Mouse (Mus musculus) limb, embryonic 13.5 days (tissue): ENCODE data around the gene Cd200. TPM values are rescaled to one million over a fixed set of nuclear protein-coding genes. Genes with fewer than 3 reads are reported as not detected.
"Not testable (repeated sequence)": the region's sequence is repeated elsewhere in the genome, so short reads cannot be mapped to it uniquely, and the experiment has no call there.

ENCODE experiments used
- ATAC-seq: fragments of 200-750 bp; cut with Nextera tagmentation; 2 replicates; pipeline ENCODE4 v1.8.0; 2017; ENCODE audit warnings: low read depth, moderate number of reproducible peaks, moderate TSS enrichment; ENCODE audit not compliant: low FRiP score
- H3K27ac ChIP-seq: fragments of 300-500 bp; sonication (generic); 2 replicates; pipeline ENCODE4 v1.5.1; 2015; ENCODE audit warnings: inconsistent platforms, mild to moderate bottlenecking, moderate library complexity
- H3K27me3 ChIP-seq: fragments of 300-500 bp; sonication (generic); 2 replicates; pipeline ENCODE4 v1.6.1; 2015; ENCODE audit warnings: mild to moderate bottlenecking, inconsistent platforms
- H3K36me3 ChIP-seq: fragments of 300-500 bp; sonication (generic); 2 replicates; pipeline ENCODE4 v1.6.1; 2015; ENCODE audit warnings: inconsistent platforms, mild to moderate bottlenecking, moderate library complexity
- H3K4me1 ChIP-seq: fragments of 300-500 bp; sonication (generic); 2 replicates; pipeline ENCODE4 v1.6.1; 2015; ENCODE audit warnings: inconsistent platforms
- H3K4me2 ChIP-seq: fragments of 300-500 bp; sonication (generic); replicated peaks from 2 replicates; pipeline ENCODE4 v1.6.1; 2015; ENCODE audit warnings: inconsistent platforms, mild to moderate bottlenecking, moderate library complexity
- H3K4me3 ChIP-seq: fragments of 300-500 bp; sonication (generic); 2 replicates; pipeline ENCODE4 v1.5.1; 2015; ENCODE audit warnings: moderate library complexity, mild to moderate bottlenecking, inconsistent platforms
- H3K9ac ChIP-seq: fragments of 300-500 bp; sonication (generic); 2 replicates; pipeline ENCODE4 v1.6.1; 2015; ENCODE audit warnings: mild to moderate bottlenecking, inconsistent platforms
- H3K9me3 ChIP-seq: fragments of 300-500 bp; sonication (generic); 2 replicates; pipeline ENCODE4 v1.6.1; 2016; ENCODE audit warnings: inconsistent platforms
- WGBS: fragments of 180-500 bp; shearing (Covaris S2); methylation state at CpG from one replicate; pipeline ENCODE4 v1.1.7; 2015; 5-methylcytosine and 5-hydroxymethylcytosine counted together
- polyA plus RNA-seq: library from polyadenylated mRNA; unstranded; fragments of >200 nt; fragmentation: Nextera tagmentation; extraction: Ambion mirVana; gene quantifications from 2 replicates; pipeline ENCODE4 v1.2.1, GENCODE M21; 2015

Cd200 gene
- polyA plus RNA-seq, 1 experiment from 2014 or later, result 23.3 TPM

DNA sequence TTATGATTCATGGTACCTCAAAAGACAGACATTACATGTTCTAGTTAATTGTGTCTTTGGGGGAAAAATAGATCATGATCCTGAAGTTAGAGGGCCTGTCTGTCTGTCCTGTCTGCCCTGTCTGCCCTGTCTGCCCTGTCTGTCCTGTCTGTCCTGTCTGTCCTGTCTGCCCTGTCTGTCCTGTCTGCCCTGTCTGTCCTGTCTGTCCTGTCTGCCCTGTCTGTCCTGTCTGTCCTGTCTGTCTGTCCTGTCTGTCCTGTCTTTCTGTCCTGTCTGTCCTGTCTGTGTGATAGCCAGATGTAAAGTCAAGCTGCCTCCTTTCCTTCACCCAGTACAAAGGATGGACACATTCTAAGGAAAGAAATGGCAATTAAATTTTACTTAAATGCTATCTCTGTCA, 56.0 kb downstream of the Cd200 start:
- Histone ChIP-seq H3K27me3 (no peaks in the 10 kb centered on the region), H3K36me3 (no peaks in the 10 kb centered on the region), H3K9ac (no peak overlapping the region), H3K9me3 (no peaks in the 10 kb centered on the region), H3K4me3 (no peak overlapping the region), H3K4me2 (no peak overlapping the region), H3K4me1 (no peaks in the 10 kb centered on the region), H3K27ac (no peak overlapping the region)
- peak; percentile 83 for ATAC-seq

DNA sequence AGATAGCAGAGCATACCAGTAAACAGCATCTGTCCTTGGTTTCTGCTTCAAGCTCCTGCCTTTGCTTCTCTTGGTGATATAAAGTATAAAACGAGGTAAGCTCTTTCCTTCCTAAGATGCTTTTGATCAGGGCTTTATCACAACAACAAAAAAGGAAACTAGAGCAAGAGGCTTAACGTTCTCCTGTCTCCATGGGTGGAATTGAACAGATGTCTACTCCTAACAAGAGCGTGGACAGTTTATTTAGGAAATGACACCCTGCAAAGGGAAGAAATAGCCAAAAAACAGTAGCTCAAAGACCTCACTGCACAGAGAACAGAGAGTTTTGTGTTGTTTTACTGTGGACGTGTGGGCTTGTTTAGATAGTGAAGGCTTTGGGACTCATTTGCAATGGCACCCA, 58.1 kb downstream of the Cd200 start:
- no peaks in the 10 kb centered on the region for H3K36me3 ChIP-seq
- no peak for ATAC-seq
- no peaks in the 10 kb centered on the region for H3K9me3 ChIP-seq
- H3K27me3 ChIP-seq, result no peaks in the 10 kb centered on the region
- no peak overlapping the region for H3K9ac ChIP-seq
- H3K4me3 ChIP-seq, result no peak overlapping the region
- H3K27ac ChIP-seq, result no peak overlapping the region
- WGBS, result 63% methylated on average over 4 of the region's 4 CpGs
- no peaks in the 10 kb centered on the region for H3K4me1 ChIP-seq
- H3K4me2 ChIP-seq, result no peak overlapping the region

DNA sequence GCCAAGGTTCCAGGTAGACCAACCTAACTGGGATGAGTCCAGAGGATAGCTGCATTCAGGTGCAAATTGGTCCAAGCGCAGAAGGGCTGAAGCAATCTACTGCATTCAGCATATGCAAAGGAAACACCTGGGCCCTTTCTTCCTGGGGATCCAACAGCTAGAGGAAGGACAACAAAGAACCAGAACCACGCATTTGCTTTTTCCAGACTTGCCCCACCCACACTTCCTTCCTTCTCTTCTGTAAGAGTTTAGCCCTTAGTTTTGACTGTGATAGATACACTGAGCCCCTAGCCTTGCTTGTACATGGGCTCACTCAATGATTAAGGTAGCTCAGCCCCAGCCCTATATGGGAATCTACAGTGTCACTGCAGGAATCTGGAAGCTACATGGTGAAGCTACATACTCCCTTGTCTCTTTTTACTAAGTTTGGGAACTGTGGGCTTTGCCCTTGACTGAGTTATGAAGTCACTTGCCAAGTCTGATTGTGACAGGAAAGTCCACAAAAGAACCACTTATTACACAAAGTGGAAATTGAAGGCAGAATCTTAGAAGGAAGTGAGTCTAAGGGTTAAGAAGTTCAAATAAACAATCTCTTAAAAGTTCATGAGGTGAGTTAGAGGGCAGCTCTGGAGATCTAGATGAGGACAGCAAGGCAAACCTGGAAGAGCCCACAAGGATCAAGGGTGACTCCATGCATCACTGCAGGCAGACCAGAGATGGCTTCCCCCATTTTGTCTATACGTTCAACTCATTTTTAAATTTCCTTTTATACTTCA, 59.1 kb downstream of the Cd200 start:
- no peaks in the 10 kb centered on the region for H3K36me3 ChIP-seq
- H3K4me1 ChIP-seq, result no peaks in the 10 kb centered on the region
- no peak overlapping the region for H3K9ac ChIP-seq
- H3K27me3 ChIP-seq, result no peaks in the 10 kb centered on the region
- no peak for ATAC-seq
- H3K9me3 ChIP-seq, result no peaks in the 10 kb centered on the region
- 87% methylated on average over 3 of the region's 3 CpGs for WGBS
- no peak overlapping the region for H3K4me2 ChIP-seq
- H3K4me3 ChIP-seq, result no peak overlapping the region
- H3K27ac ChIP-seq, result no peak overlapping the region

DNA sequence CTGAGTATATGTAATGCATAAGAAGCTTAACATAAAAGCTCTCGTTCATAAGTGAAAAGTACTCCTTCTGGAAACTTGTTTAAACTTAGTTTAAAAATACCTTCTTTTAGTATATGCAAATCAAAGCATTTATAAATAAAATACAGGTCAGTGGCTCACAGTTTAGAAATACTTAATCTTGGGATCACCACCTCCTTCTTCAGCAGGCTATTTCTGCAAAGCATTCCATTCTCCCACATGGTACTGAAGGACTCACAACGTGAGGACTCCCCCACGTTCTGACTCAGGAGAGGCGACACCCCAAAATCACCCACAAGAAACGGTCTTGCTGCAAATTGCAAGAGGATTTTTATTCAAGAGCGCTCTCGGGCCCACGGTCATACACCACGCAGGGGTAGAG, 60.6 kb downstream of the Cd200 start:
- H3K4me2 ChIP-seq, H3K27me3 ChIP-seq, ATAC-seq, H3K9ac ChIP-seq, H3K4me1 ChIP-seq, H3K9me3 ChIP-seq, H3K36me3 ChIP-seq, H3K4me3 ChIP-seq, H3K27ac ChIP-seq: not testable (repeated sequence)
- WGBS, result 91% methylated on average over 9 of the region's 9 CpGs

DNA sequence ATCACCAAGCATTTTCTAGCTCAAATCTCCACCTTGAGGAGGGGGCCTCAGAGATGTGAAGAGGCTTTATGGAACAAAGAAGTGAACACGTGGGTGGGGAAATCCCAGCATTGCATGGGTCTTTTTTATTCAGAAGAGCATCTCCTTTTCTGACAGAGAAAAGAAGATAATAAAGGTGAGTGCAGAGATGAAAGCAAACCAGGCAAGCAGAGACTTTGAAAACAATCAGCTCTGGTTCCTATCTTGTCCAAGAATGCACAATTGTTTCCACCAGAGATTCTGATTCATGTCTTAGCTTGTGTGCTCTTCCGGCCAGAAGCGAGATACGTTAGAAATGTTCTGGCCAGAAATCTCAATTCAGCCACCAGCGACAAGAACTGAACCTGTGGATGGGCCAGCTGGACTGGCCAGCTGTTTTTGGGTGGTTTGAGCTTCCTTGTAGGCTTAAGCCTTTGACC, 61.9 kb downstream of the Cd200 start:
- Histone ChIP-seq H3K4me1 (no peaks in the 10 kb centered on the region), H3K27ac (no peak overlapping the region), H3K36me3 (no peaks in the 10 kb centered on the region), H3K9me3 (no peaks in the 10 kb centered on the region), H3K27me3 (no peaks in the 10 kb centered on the region), H3K4me2 (no peak overlapping the region), H3K4me3 (no peak overlapping the region), H3K9ac (no peak overlapping the region)
- no peak for ATAC-seq
- 90% methylated on average over 5 of the region's 5 CpGs for WGBS

DNA sequence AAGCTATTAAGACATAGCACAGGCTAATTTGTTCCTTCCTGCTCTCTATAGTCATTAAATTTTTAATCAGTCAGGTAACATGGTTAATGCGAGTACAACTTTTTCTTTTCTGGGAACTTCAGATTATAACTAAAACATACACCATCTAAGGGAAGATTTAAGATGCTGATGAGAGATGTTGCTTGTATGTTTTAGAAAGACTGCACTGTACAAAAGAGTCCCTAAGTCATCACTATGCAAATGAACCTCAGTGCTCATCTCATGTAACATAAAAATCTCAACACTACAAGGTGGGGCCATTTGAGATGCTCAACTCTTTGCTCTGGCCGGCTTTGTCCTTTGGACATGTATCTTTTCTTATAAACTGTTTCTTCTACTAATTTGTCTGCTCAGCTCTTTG, 62.5 kb downstream of the Cd200 start:
- WGBS, result 84% methylated on average over 2 of the region's 2 CpGs

DNA sequence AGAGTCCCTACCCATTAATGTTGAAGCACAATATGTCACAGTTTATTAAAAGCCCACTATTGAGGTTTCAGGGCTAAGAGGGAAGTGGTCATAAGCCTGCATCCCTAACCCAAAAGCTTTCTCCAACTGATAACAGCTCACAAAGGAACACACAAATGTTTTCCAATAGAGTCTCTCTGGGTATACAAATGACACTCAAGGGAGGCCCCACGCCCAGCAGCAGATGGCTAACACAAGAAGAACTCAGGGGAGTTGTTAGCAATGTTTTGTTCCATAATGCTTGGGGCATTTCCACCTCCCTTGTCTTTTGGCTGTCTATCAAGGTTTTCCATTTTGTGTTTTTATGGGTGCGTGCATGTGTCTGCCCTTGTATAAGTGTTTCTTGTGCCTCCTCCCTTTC, 64.0 kb downstream of the Cd200 start:
- no peaks in the 10 kb centered on the region for H3K27me3 ChIP-seq
- no peak overlapping the region for H3K4me3 ChIP-seq
- no peak overlapping the region for H3K9ac ChIP-seq
- WGBS, result 73% methylated on average over 2 of the region's 2 CpGs
- no peaks in the 10 kb centered on the region for H3K36me3 ChIP-seq
- no peaks in the 10 kb centered on the region for H3K9me3 ChIP-seq
- H3K4me1 ChIP-seq, result no peaks in the 10 kb centered on the region
- no peak overlapping the region for H3K4me2 ChIP-seq
- no peak overlapping the region for H3K27ac ChIP-seq
- no peak for ATAC-seq

More for the DNA sequence above, 62.5 kb downstream of the Cd200 start:
- no peak overlapping the region for H3K4me3 ChIP-seq
- H3K4me1 ChIP-seq, result no peaks in the 10 kb centered on the region
- no peak for ATAC-seq
- no peak overlapping the region for H3K9ac ChIP-seq
- H3K9me3 ChIP-seq, result no peaks in the 10 kb centered on the region
- no peak overlapping the region for H3K4me2 ChIP-seq
- H3K36me3 ChIP-seq, result no peaks in the 10 kb centered on the region
- no peaks in the 10 kb centered on the region for H3K27me3 ChIP-seq
- H3K27ac ChIP-seq, result no peak overlapping the region

DNA sequence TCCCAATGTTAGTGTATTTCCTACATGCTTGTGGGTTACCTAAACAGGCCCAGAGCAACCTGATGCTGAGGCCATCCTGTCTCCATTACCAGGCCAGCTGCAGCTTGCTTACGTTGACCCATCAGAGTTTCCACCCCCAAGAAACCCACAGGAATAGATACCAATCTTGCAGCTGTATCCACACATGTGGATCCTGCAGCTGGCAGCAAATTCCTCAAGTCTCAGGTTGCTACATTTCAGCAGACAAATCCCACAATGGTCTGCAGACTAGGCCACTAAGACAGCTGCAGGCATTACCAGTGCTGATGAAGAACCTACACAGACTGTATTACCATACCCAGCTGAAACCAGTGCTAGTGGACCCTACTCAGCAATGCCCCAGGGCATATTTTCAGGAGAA, 72.4 kb downstream of the Cd200 start:
- no peak overlapping the region for H3K9ac ChIP-seq
- 42% methylated on average over 1 of the region's 1 CpGs for WGBS
- peak; percentile 77 for ATAC-seq

DNA sequence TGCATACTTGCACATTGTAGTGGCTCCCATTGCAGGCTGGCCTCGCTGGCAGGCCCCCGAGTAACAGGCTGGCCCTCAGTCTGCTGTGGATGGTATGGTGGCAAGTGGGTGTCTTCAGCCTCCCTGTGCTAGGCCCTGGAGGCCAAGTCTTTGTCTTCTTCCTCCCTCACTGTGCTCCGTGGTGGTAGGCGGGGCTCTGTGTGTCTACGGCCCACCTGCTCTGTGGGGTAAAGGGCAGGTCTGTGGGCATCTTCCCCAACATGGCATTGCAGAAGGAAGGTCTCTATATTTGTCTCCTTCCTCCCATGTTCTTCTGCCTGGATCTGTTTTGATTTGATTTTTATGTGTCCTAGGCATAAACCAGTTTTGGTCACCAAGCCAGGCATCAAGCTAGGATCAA, 74.0 kb downstream of the Cd200 start:
- Histone ChIP-seq H3K4me3 (no peak overlapping the region), H3K9ac (no peak overlapping the region), H3K27ac (no peak overlapping the region), H3K9me3 (no peaks in the 10 kb centered on the region), H3K27me3 (no peaks in the 10 kb centered on the region), H3K4me1 (no peaks in the 10 kb centered on the region), H3K4me2 (no peak overlapping the region), H3K36me3 (no peaks in the 10 kb centered on the region)
- no peak for ATAC-seq
- WGBS, result 91% methylated on average over 5 of the region's 5 CpGs

More for the DNA sequence above, 72.4 kb downstream of the Cd200 start:
- H3K4me3 ChIP-seq, result no peak overlapping the region
- no peaks in the 10 kb centered on the region for H3K4me1 ChIP-seq
- no peak overlapping the region for H3K27ac ChIP-seq
- H3K4me2 ChIP-seq, result no peak overlapping the region
- H3K27me3 ChIP-seq, result no peaks in the 10 kb centered on the region
- no peaks in the 10 kb centered on the region for H3K9me3 ChIP-seq
- no peaks in the 10 kb centered on the region for H3K36me3 ChIP-seq

DNA sequence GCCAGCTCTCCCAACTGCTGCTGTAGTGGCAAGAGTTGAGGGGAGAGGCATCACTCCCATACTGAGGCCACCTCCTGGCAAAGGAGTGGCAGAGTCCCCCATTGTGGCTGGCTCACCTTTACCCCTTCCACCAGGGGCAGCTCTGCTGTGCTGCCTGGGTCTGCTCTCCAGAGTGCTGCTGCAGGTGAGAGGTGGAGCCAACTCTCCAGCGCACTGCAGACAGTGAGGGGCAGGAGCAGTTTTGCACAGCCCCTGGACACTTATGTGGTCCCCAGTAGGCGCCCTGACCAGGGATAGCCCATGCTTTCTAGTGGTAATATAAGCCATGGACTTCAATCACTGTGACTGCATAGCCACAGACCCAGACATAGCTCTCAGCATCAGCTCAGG, 74.5 kb downstream of the Cd200 start:
- ATAC-seq, result peak; percentile 33; the same call in 1 of the 2 replicates
- Histone ChIP-seq H3K9me3 (no peaks in the 10 kb centered on the region), H3K4me1 (no peaks in the 10 kb centered on the region), H3K4me3 (no peak overlapping the region), H3K36me3 (no peaks in the 10 kb centered on the region), H3K4me2 (no peak overlapping the region), H3K27ac (no peak overlapping the region), H3K27me3 (no peaks in the 10 kb centered on the region), H3K9ac (no peak overlapping the region)
- WGBS, result 82% methylated on average over 2 of the region's 2 CpGs

DNA sequence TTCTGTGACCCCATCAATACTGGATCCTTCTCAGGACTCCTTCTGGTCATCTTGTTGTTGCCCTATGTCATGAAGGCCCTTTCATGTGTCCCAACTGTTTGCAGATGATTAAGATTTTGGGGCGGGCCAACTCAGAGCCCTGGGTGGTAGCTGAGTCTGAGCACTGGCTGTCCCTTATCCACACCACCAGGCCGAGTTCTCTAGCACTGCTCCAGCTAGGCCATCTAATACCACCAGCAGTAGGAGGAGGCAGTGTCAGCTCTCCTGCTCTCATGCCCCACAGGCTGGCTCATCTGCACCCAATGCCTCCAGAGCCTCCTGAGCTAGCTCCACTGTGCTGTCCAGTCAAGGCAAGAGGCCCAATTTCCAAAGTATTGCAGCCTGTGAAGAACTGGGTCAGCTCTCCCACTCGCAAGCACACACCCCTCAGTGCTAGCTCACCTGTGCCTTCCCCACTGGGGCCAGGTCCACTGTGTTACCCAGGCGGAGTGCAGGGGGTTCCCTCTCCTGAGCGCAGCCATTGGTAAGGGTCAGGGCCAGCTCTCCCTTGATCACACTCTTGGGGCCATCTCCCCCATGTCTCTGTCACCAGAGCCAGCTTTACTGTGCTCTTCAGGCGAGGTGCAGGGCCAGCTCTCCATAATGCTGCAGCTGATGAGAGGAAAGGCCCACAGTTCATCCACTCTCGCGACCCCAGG, 75.0 kb downstream of the Cd200 start:
- WGBS, result 83% methylated on average over 8 of the region's 8 CpGs
- no peak for ATAC-seq
- H3K4me3 ChIP-seq, result no peak overlapping the region
- no peak overlapping the region for H3K9ac ChIP-seq
- H3K4me1 ChIP-seq, result no peaks in the 10 kb centered on the region
- H3K4me2 ChIP-seq, result no peak overlapping the region
- no peak overlapping the region for H3K27ac ChIP-seq
- no peaks in the 10 kb centered on the region for H3K9me3 ChIP-seq
- H3K27me3 ChIP-seq, result no peaks in the 10 kb centered on the region
- H3K36me3 ChIP-seq, result no peaks in the 10 kb centered on the region

DNA sequence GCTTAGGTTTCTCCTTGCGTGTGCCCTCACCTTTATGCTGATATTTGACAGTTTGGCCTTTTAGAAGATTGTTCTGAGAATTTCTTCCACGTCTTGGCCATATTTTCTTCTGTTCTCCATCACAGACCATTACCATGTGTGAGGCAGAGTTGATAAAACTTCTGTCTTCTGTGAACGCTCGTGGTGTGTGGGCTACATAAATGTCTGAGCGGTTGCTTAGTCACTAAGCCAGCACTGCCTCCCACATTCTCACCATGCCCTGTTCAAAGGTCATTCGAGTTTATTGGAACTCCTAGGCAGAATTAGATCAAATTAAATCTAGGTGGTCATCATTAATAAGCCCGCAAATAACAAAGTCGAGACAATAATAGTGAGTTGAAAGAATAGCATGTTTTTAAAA, 76.3 kb downstream of the Cd200 start:
- H3K36me3 ChIP-seq, result no peaks in the 10 kb centered on the region
- 54% methylated on average over 8 of the region's 8 CpGs for WGBS
- H3K4me1 ChIP-seq, result no peaks in the 10 kb centered on the region
- H3K9ac ChIP-seq, result no peak overlapping the region
- no peak overlapping the region for H3K4me2 ChIP-seq
- ATAC-seq, result no peak
- no peaks in the 10 kb centered on the region for H3K27me3 ChIP-seq
- no peaks in the 10 kb centered on the region for H3K9me3 ChIP-seq
- no peak overlapping the region for H3K27ac ChIP-seq
- no peak overlapping the region for H3K4me3 ChIP-seq
